Mouse (Mus musculus): ENCODE measurements around the gene Hs3st4. TPM values are rescaled to one million over a fixed set of nuclear protein-coding genes. Genes with fewer than 3 reads are reported as not detected.

Hs3st4 gene
- polyA plus RNA-seq, 1 experiment = not detected

GRCm38 (mm10) chr7:124129019-124129418 lies 146.3 kb downstream of the Hs3st4 start:
- Histone ChIP-seq H3K27ac (ENCODE audit: insufficient read depth, low read depth, low read length) (no peak overlapping the region), H3K4me3 (ENCODE audit: insufficient read depth, low read length) (no peak overlapping the region), H3K4me1 (ENCODE audit: control insufficient read depth, insufficient read depth, low read length) (no peaks in the 10 kb centered on the region)
- TF ChIP-seq CTCF (IDR thresholded peaks at IDR 0.05; ENCODE audit: low read depth, low read length) = no peak
- TF ChIP-seq POLR2A (IDR thresholded peaks at IDR 0.05; ENCODE audit: borderline replicate concordance, low read depth, low read length) = no peak

GRCm38 (mm10) chr7:124131312-124131711 lies 148.6 kb downstream of the Hs3st4 start:
- TF ChIP-seq POLR2A (IDR thresholded peaks at IDR 0.05; ENCODE audit: borderline replicate concordance, low read depth, low read length) (no peak), CTCF (IDR thresholded peaks at IDR 0.05; ENCODE audit: low read depth, low read length) (no peak)
- no peak overlapping the region for H3K27ac ChIP-seq (ENCODE audit: insufficient read depth, low read depth, low read length)
- H3K4me1 ChIP-seq (ENCODE audit: control insufficient read depth, insufficient read depth, low read length) = no peaks in the 10 kb centered on the region
- no peak overlapping the region for H3K4me3 ChIP-seq (ENCODE audit: insufficient read depth, low read length)

- Histone ChIP-seq H3K4me1 (ENCODE audit: control insufficient read depth, insufficient read depth, low read length) (no peaks in the 10 kb centered on the region), H3K4me3 (ENCODE audit: insufficient read depth, low read length) (no peak overlapping the region), H3K27ac (ENCODE audit: insufficient read depth, low read depth, low read length) (no peak overlapping the region)
- no peak for TF ChIP-seq CTCF (IDR thresholded peaks at IDR 0.05; ENCODE audit: low read depth, low read length)
- TF ChIP-seq POLR2A (IDR thresholded peaks at IDR 0.05; ENCODE audit: borderline replicate concordance, low read depth, low read length) = no peak
Observed at GRCm38 (mm10) chr7:124136133-124136532, 153.5 kb downstream of the Hs3st4 start.

- TF ChIP-seq CTCF (IDR thresholded peaks at IDR 0.05; ENCODE audit: low read depth, low read length) = no peak
- TF ChIP-seq POLR2A (IDR thresholded peaks at IDR 0.05; ENCODE audit: borderline replicate concordance, low read depth, low read length) = no peak
- H3K27ac ChIP-seq (ENCODE audit: insufficient read depth, low read depth, low read length) = no peak overlapping the region
- no peak overlapping the region for H3K4me3 ChIP-seq (ENCODE audit: insufficient read depth, low read length)
- no peaks in the 10 kb centered on the region for H3K4me1 ChIP-seq (ENCODE audit: control insufficient read depth, insufficient read depth, low read length)
Observed at GRCm38 (mm10) chr7:124141229-124141628, 158.6 kb downstream of the Hs3st4 start.

- no peak for TF ChIP-seq CTCF (IDR thresholded peaks at IDR 0.05; ENCODE audit: low read depth, low read length)
- TF ChIP-seq POLR2A (IDR thresholded peaks at IDR 0.05; ENCODE audit: borderline replicate concordance, low read depth, low read length) = no peak
- H3K4me1 ChIP-seq (ENCODE audit: control insufficient read depth, insufficient read depth, low read length) = no peaks in the 10 kb centered on the region
- no peak overlapping the region for H3K27ac ChIP-seq (ENCODE audit: insufficient read depth, low read depth, low read length)
- H3K4me3 ChIP-seq (ENCODE audit: insufficient read depth, low read length) = no peak overlapping the region
Observed at GRCm38 (mm10) chr7:124150901-124151300, 168.2 kb downstream of the Hs3st4 start.

GRCm38 (mm10) chr7:124163301-124163700 lies 180.6 kb downstream of the Hs3st4 start:
- H3K4me1 ChIP-seq (ENCODE audit: control insufficient read depth, insufficient read depth, low read length) = no peaks in the 10 kb centered on the region
- TF ChIP-seq POLR2A (IDR thresholded peaks at IDR 0.05; ENCODE audit: borderline replicate concordance, low read depth, low read length) (no peak), CTCF (IDR thresholded peaks at IDR 0.05; ENCODE audit: low read depth, low read length) (no peak)
- no peak overlapping the region for H3K4me3 ChIP-seq (ENCODE audit: insufficient read depth, low read length)
- H3K27ac ChIP-seq (ENCODE audit: insufficient read depth, low read depth, low read length) = no peak overlapping the region

- H3K4me1 ChIP-seq (ENCODE audit: control insufficient read depth, insufficient read depth, low read length) = no peaks in the 10 kb centered on the region
- H3K4me3 ChIP-seq (ENCODE audit: insufficient read depth, low read length) = no peak overlapping the region
- TF ChIP-seq POLR2A (IDR thresholded peaks at IDR 0.05; ENCODE audit: borderline replicate concordance, low read depth, low read length) = no peak
- TF ChIP-seq CTCF (IDR thresholded peaks at IDR 0.05; ENCODE audit: low read depth, low read length) = no peak
- H3K27ac ChIP-seq (ENCODE audit: insufficient read depth, low read depth, low read length) = no peak overlapping the region
Observed at GRCm38 (mm10) chr7:124166229-124166628, 183.6 kb downstream of the Hs3st4 start.

GRCm38 (mm10) chr7:124168796-124169195 lies 186.1 kb downstream of the Hs3st4 start:
- no peak overlapping the region for H3K4me3 ChIP-seq (ENCODE audit: insufficient read depth, low read length)
- H3K27ac ChIP-seq (ENCODE audit: insufficient read depth, low read depth, low read length) = no peak overlapping the region
- TF ChIP-seq POLR2A (IDR thresholded peaks at IDR 0.05; ENCODE audit: borderline replicate concordance, low read depth, low read length) = no peak
- no peak for TF ChIP-seq CTCF (IDR thresholded peaks at IDR 0.05; ENCODE audit: low read depth, low read length)
- no peaks in the 10 kb centered on the region for H3K4me1 ChIP-seq (ENCODE audit: control insufficient read depth, insufficient read depth, low read length)

- Histone ChIP-seq H3K27ac (ENCODE audit: insufficient read depth, low read depth, low read length) (no peak overlapping the region), H3K4me3 (ENCODE audit: insufficient read depth, low read length) (no peak overlapping the region), H3K4me1 (ENCODE audit: control insufficient read depth, insufficient read depth, low read length) (no peaks in the 10 kb centered on the region)
- no peak for TF ChIP-seq POLR2A (IDR thresholded peaks at IDR 0.05; ENCODE audit: borderline replicate concordance, low read depth, low read length)
- TF ChIP-seq CTCF (IDR thresholded peaks at IDR 0.05; ENCODE audit: low read depth, low read length) = no peak
Observed at GRCm38 (mm10) chr7:124170001-124170400, 187.3 kb downstream of the Hs3st4 start.

GRCm38 (mm10) chr7:124171992-124172391 lies 189.3 kb downstream of the Hs3st4 start:
- no peak for TF ChIP-seq POLR2A (IDR thresholded peaks at IDR 0.05; ENCODE audit: borderline replicate concordance, low read depth, low read length)
- TF ChIP-seq CTCF (IDR thresholded peaks at IDR 0.05; ENCODE audit: low read depth, low read length) = no peak
- no peak overlapping the region for H3K4me3 ChIP-seq (ENCODE audit: insufficient read depth, low read length)
- H3K27ac ChIP-seq (ENCODE audit: insufficient read depth, low read depth, low read length) = no peak overlapping the region
- H3K4me1 ChIP-seq (ENCODE audit: control insufficient read depth, insufficient read depth, low read length) = no peaks in the 10 kb centered on the region

- TF ChIP-seq POLR2A (IDR thresholded peaks at IDR 0.05; ENCODE audit: borderline replicate concordance, low read depth, low read length) (no peak), CTCF (IDR thresholded peaks at IDR 0.05; ENCODE audit: low read depth, low read length) (no peak)
- H3K4me3 ChIP-seq (ENCODE audit: insufficient read depth, low read length) = no peak overlapping the region
- no peaks in the 10 kb centered on the region for H3K4me1 ChIP-seq (ENCODE audit: control insufficient read depth, insufficient read depth, low read length)
Observed at GRCm38 (mm10) chr7:124180926-124181325, 198.3 kb downstream of the Hs3st4 start.

More at GRCm38 (mm10) chr7:124180926-124181325, 198.3 kb downstream of the Hs3st4 start:
- no peak overlapping the region for H3K27ac ChIP-seq (ENCODE audit: insufficient read depth, low read depth, low read length)
